Comparison of ENCODE assay signal across 8 mouse cellular contexts in genomic region chr9:107555031-107555457, GRCm38 (mm10). TPM values are rescaled to one million over a fixed set of nuclear protein-coding genes. Genes with fewer than 3 reads are reported as not detected.
DNase-seq lines count a peak whose midpoint lies in the region; ATAC-seq and TF ChIP-seq lines count a peak whose summit lies in the region.

No protein-coding gene starts in this region.

- 0% methylated on average over 23 of the region's 23 CpGs for WGBS in heart, embryonic 15.5 days
- WGBS in stomach, embryonic 15.5 days = 0% methylated on average over 23 of the region's 23 CpGs

- peak overlapping the region; percentile 76 for H3K4me3 ChIP-seq in embryonic fibroblast, embryonic 13.5 days (ENCODE audit: insufficient read depth, low read length)
- peak overlapping the region; percentile 77 for H3K4me3 ChIP-seq in heart, embryonic 15.5 days
- peak overlapping the region; percentile 63 for H3K4me3 ChIP-seq in stomach, embryonic 15.5 days (replicated peaks)

- H3K27ac ChIP-seq in embryonic fibroblast, embryonic 13.5 days (ENCODE audit: insufficient read depth, low read length) = peak overlapping the region; percentile 95
- H3K27ac ChIP-seq in heart, embryonic 15.5 days = peak overlapping the region; percentile 96
- H3K27ac ChIP-seq in stomach, embryonic 15.5 days = peak overlapping the region; percentile 94

- H3K27me3 ChIP-seq in heart, embryonic 15.5 days = peaks cover 8% of the 10 kb centered on the region; the same call in 1 of the 2 replicates
- no peaks in the 10 kb centered on the region for H3K27me3 ChIP-seq in stomach, embryonic 15.5 days (replicated peaks)

- H3K9ac ChIP-seq in heart, embryonic 15.5 days = peak overlapping the region; percentile 86
- peak overlapping the region; percentile 79 for H3K9ac ChIP-seq in stomach, embryonic 15.5 days

- no peak for TF ChIP-seq CTCF in embryonic fibroblast, embryonic 13.5 days (IDR thresholded peaks at IDR 0.05; ENCODE audit: borderline replicate concordance, insufficient read depth, low read length)

- peaks cover 12% of the 10 kb centered on the region for H3K4me1 ChIP-seq in embryonic fibroblast, embryonic 13.5 days (ENCODE audit: control insufficient read depth, insufficient read depth, low read length)
- peaks cover 52% of the 10 kb centered on the region for H3K4me1 ChIP-seq in heart, embryonic 15.5 days (replicated peaks)
- peaks cover 55% of the 10 kb centered on the region for H3K4me1 ChIP-seq in stomach, embryonic 15.5 days

- peak overlapping the region; percentile 91 for H3K4me2 ChIP-seq in heart, embryonic 15.5 days
- peak overlapping the region; percentile 72 for H3K4me2 ChIP-seq in stomach, embryonic 15.5 days

- DNase-seq in spleen, postnatal 10 days (ENCODE audit: low spot score in 2 of 2) = peak; percentile 64 to 66
- no peak for DNase-seq in spleen, adult 12 weeks (ENCODE audit: low spot score)
- DNase-seq in kidney, postnatal 10 days = peak; percentile 82
- peak; percentile 83 to 84 for DNase-seq in lung, postnatal 4 days
- no peak for DNase-seq in layer of hippocampus, adult 18-20 months (ENCODE audit: low spot score in 2 of 2)

- peaks cover 31% of the 10 kb centered on the region for H3K36me3 ChIP-seq in heart, embryonic 15.5 days
- peaks cover 27% of the 10 kb centered on the region for H3K36me3 ChIP-seq in stomach, embryonic 15.5 days

- TF ChIP-seq POLR2A in embryonic fibroblast, embryonic 13.5 days (IDR thresholded peaks at IDR 0.05; ENCODE audit: low read depth, low read length) = peak; percentile 71

- H3K9me3 ChIP-seq in heart, embryonic 15.5 days (replicated peaks) = no peaks in the 10 kb centered on the region
- H3K9me3 ChIP-seq in stomach, embryonic 15.5 days = no peaks in the 10 kb centered on the region

- ATAC-seq in heart, embryonic 15.5 days (replicated peaks; ENCODE audit: insufficient number of reproducible peaks, insufficient read depth, low FRiP score, low read depth) = peak; percentile 3
- ATAC-seq in stomach, embryonic 15.5 days (ENCODE audit: insufficient read depth, low FRiP score, low read depth) = peak; percentile 7

RNA-seq across cellular contexts. Expression of gene Rassf1, which starts 3.7 kb away (rescaled TPM):
- 72.6 and 86.5 TPM in 2 replicates for polyA plus RNA-seq in embryonic fibroblast, embryonic 13.5 days (2011; ENCODE audit: insufficient read length, low read depth, missing spikeins)
- 45.3 and 54.8 TPM in 2 replicates for polyA plus RNA-seq in heart, embryonic 15.5 days (2015; fragmentation: Nextera tagmentation; extraction: Ambion mirVana)
- 53.9 and 58.0 TPM in 2 replicates for polyA plus RNA-seq in stomach, embryonic 15.5 days (2015; fragmentation: Nextera tagmentation; extraction: Ambion mirVana)
- 10 to 100 TPM; 16.3 to 18.1 TPM for total RNA-seq in layer of hippocampus, adult 18-20 months (2021)

RNA-seq across cellular contexts. Expression of gene Zmynd10, which starts 7.9 kb away (rescaled TPM):
- polyA plus RNA-seq in embryonic fibroblast, embryonic 13.5 days (2011; ENCODE audit: insufficient read length, low read depth, missing spikeins) = 0.79 TPM in 1 of 2 replicates, not detected in the other
- 0.40 and 1.7 TPM in 2 replicates for polyA plus RNA-seq in heart, embryonic 15.5 days (2015; fragmentation: Nextera tagmentation; extraction: Ambion mirVana)
- 0.63 and 0.94 TPM in 2 replicates for polyA plus RNA-seq in stomach, embryonic 15.5 days (2015; fragmentation: Nextera tagmentation; extraction: Ambion mirVana)
- 1 to 10 TPM; 5.7 to 6.2 TPM for total RNA-seq in layer of hippocampus, adult 18-20 months (2021)

RNA-seq across cellular contexts. Expression of gene Tusc2, which starts 8.0 kb away (rescaled TPM):
- polyA plus RNA-seq in embryonic fibroblast, embryonic 13.5 days (2011; ENCODE audit: insufficient read length, low read depth, missing spikeins) = 14.5 and 15.6 TPM in 2 replicates
- polyA plus RNA-seq in heart, embryonic 15.5 days (2015; fragmentation: Nextera tagmentation; extraction: Ambion mirVana) = 41.4 and 43.0 TPM in 2 replicates
- polyA plus RNA-seq in stomach, embryonic 15.5 days (2015; fragmentation: Nextera tagmentation; extraction: Ambion mirVana) = 42.6 and 46.1 TPM in 2 replicates
- 10 to 100 TPM; 86.2 to 86.5 TPM for total RNA-seq in layer of hippocampus, adult 18-20 months (2021)

RNA-seq across cellular contexts. Expression of gene Hyal2, which starts 12.7 kb away (rescaled TPM):
- polyA plus RNA-seq in embryonic fibroblast, embryonic 13.5 days (2011; ENCODE audit: insufficient read length, low read depth, missing spikeins) = 28.0 and 34.4 TPM in 2 replicates
- polyA plus RNA-seq in heart, embryonic 15.5 days (2015; fragmentation: Nextera tagmentation; extraction: Ambion mirVana) = 72.2 and 89.3 TPM in 2 replicates
- 84.2 and 85.4 TPM in 2 replicates for polyA plus RNA-seq in stomach, embryonic 15.5 days (2015; fragmentation: Nextera tagmentation; extraction: Ambion mirVana)
- total RNA-seq in layer of hippocampus, adult 18-20 months (2021) = 10 to 100 TPM; 15.8 to 16.6 TPM

RNA-seq across cellular contexts. Expression of gene Nprl2, which starts 13.0 kb away (rescaled TPM):
- polyA plus RNA-seq in embryonic fibroblast, embryonic 13.5 days (2011; ENCODE audit: insufficient read length, low read depth, missing spikeins) = 16.7 and 18.9 TPM in 2 replicates
- 26.4 and 30.5 TPM in 2 replicates for polyA plus RNA-seq in heart, embryonic 15.5 days (2015; fragmentation: Nextera tagmentation; extraction: Ambion mirVana)
- 39.1 and 39.7 TPM in 2 replicates for polyA plus RNA-seq in stomach, embryonic 15.5 days (2015; fragmentation: Nextera tagmentation; extraction: Ambion mirVana)
- total RNA-seq in layer of hippocampus, adult 18-20 months (2021) = 10 to 100 TPM; 40.6 to 44.5 TPM

Comparison
In these comparisons a context has a peak if more than half of its experiments do, and no peak if none do; other contexts are left out.
1. DNase-seq: peak in spleen, postnatal 10 days (2 of 2), kidney, postnatal 10 days (single experiment) and lung, postnatal 4 days (2 of 2); none in spleen, adult 12 weeks (single experiment) and layer of hippocampus, adult 18-20 months (0 of 2).
2. Peak in every context shown above with its lines, with median percentiles within 50 percentile points of each other: H3K27ac ChIP-seq and H3K4me3 ChIP-seq.